Mouse (Mus musculus): ENCODE measurements around the gene Gm20521. TPM values are rescaled to one million over a fixed set of nuclear protein-coding genes. Genes with fewer than 3 reads are reported as not detected.

Gene Gm20521
- polyA plus RNA-seq (2014; fragmentation: Illumina TruSeq; extraction: RNeasy Lipid Tissue Mini Kit (QIAGEN cat#74804); ENCODE audit: low read depth, low replicate concordance), result not detected

GRCm38 (mm10) chr14:54883154-54884021, at the start of gene Gm20521, which contains the start of gene Bcl2l2:
TSS of gene Gm20521 (plus strand) at chr14:54883441.
TSS of gene Bcl2l2 (plus strand) at chr14:54883377.

GRCm38 (mm10) chr14:54870861-54871260, 12.4 kb upstream of the Gm20521 start, which contains the start of gene Homez:
TSS of gene Homez (minus strand) at chr14:54870961.

GRCm38 (mm10) chr14:54877048-54877715, 6.1 kb upstream of the Gm20521 start, which contains the start of gene Ppp1r3e:
TSS of gene Ppp1r3e (minus strand) at chr14:54877550.

GRCm38 (mm10) chr14:54892200-54892599, 9.0 kb downstream of the Gm20521 start, which contains the start of gene Pabpn1:
TSS of gene Pabpn1 (plus strand) at chr14:54892500.

GRCm38 (mm10) chr14:54912886-54913285, 29.6 kb downstream of the Gm20521 start, which contains the start of gene Slc22a17:
TSS of gene Slc22a17 (minus strand) at chr14:54913132.

GRCm38 (mm10) chr14:54925349-54926342, 42.4 kb downstream of the Gm20521 start, which contains the start of gene Efs:
TSS of gene Efs (minus strand) at chr14:54926126.

GRCm38 (mm10) chr14:54932645-54933150, 49.5 kb downstream of the Gm20521 start, which contains the start of gene Il25:
TSS of gene Il25 (plus strand) at chr14:54932695.

GRCm38 (mm10) chr14:54935904-54936830, 52.9 kb downstream of the Gm20521 start, which contains the start of gene Cmtm5:
TSS of gene Cmtm5 (plus strand) at chr14:54936261.

Other genes with a start within 250 kb of the Gm20521 start
- gene Gm17606, start 242.5 kb upstream of the Gm20521 start, polyA plus RNA-seq (2014; fragmentation: Illumina TruSeq; extraction: RNeasy Lipid Tissue Mini Kit (QIAGEN cat#74804); ENCODE audit: low read depth, low replicate concordance), result not detected
- gene Cdh24, start 242.1 kb upstream of the Gm20521 start, polyA plus RNA-seq (2014; fragmentation: Illumina TruSeq; extraction: RNeasy Lipid Tissue Mini Kit (QIAGEN cat#74804); ENCODE audit: low read depth, low replicate concordance), result 1.3 TPM
- gene 1700123O20Rik, start 197.2 kb upstream of the Gm20521 start, polyA plus RNA-seq (2014; fragmentation: Illumina TruSeq; extraction: RNeasy Lipid Tissue Mini Kit (QIAGEN cat#74804); ENCODE audit: low read depth, low replicate concordance), result 10.9 TPM
- 219 TPM for gene Acin1, start 196.5 kb upstream of the Gm20521 start, polyA plus RNA-seq (2014; fragmentation: Illumina TruSeq; extraction: RNeasy Lipid Tissue Mini Kit (QIAGEN cat#74804); ENCODE audit: low read depth, low replicate concordance)
- not detected for gene Gm29776, start 184.6 kb upstream of the Gm20521 start, polyA plus RNA-seq (2014; fragmentation: Illumina TruSeq; extraction: RNeasy Lipid Tissue Mini Kit (QIAGEN cat#74804); ENCODE audit: low read depth, low replicate concordance)
- gene Cebpe, start 171.3 kb upstream of the Gm20521 start, polyA plus RNA-seq (2014; fragmentation: Illumina TruSeq; extraction: RNeasy Lipid Tissue Mini Kit (QIAGEN cat#74804); ENCODE audit: low read depth, low replicate concordance), result not detected
- 8.5 TPM for gene Slc7a8, start 101.5 kb upstream of the Gm20521 start, polyA plus RNA-seq (2014; fragmentation: Illumina TruSeq; extraction: RNeasy Lipid Tissue Mini Kit (QIAGEN cat#74804); ENCODE audit: low read depth, low replicate concordance)
- 12.4 TPM for gene Rnf212b, start 69.3 kb upstream of the Gm20521 start, polyA plus RNA-seq (2014; fragmentation: Illumina TruSeq; extraction: RNeasy Lipid Tissue Mini Kit (QIAGEN cat#74804); ENCODE audit: low read depth, low replicate concordance)
- gene Homez, start 12.5 kb upstream of the Gm20521 start, polyA plus RNA-seq (2014; fragmentation: Illumina TruSeq; extraction: RNeasy Lipid Tissue Mini Kit (QIAGEN cat#74804); ENCODE audit: low read depth, low replicate concordance), result 65.4 TPM
- gene Ppp1r3e, start 5.9 kb upstream of the Gm20521 start, polyA plus RNA-seq (2014; fragmentation: Illumina TruSeq; extraction: RNeasy Lipid Tissue Mini Kit (QIAGEN cat#74804); ENCODE audit: low read depth, low replicate concordance), result 3.7 TPM
- 9.3 TPM for gene Bcl2l2, start 64 bp upstream of the Gm20521 start, polyA plus RNA-seq (2014; fragmentation: Illumina TruSeq; extraction: RNeasy Lipid Tissue Mini Kit (QIAGEN cat#74804); ENCODE audit: low read depth, low replicate concordance)
- 155 TPM for gene Pabpn1, start 9.1 kb downstream of the Gm20521 start, polyA plus RNA-seq (2014; fragmentation: Illumina TruSeq; extraction: RNeasy Lipid Tissue Mini Kit (QIAGEN cat#74804); ENCODE audit: low read depth, low replicate concordance)
- gene Slc22a17, start 29.7 kb downstream of the Gm20521 start, polyA plus RNA-seq (2014; fragmentation: Illumina TruSeq; extraction: RNeasy Lipid Tissue Mini Kit (QIAGEN cat#74804); ENCODE audit: low read depth, low replicate concordance), result 0.43 TPM
- not detected for gene Efs, start 42.7 kb downstream of the Gm20521 start, polyA plus RNA-seq (2014; fragmentation: Illumina TruSeq; extraction: RNeasy Lipid Tissue Mini Kit (QIAGEN cat#74804); ENCODE audit: low read depth, low replicate concordance)
- gene Il25, start 49.3 kb downstream of the Gm20521 start, polyA plus RNA-seq (2014; fragmentation: Illumina TruSeq; extraction: RNeasy Lipid Tissue Mini Kit (QIAGEN cat#74804); ENCODE audit: low read depth, low replicate concordance), result not detected
- gene Cmtm5, start 52.8 kb downstream of the Gm20521 start, polyA plus RNA-seq (2014; fragmentation: Illumina TruSeq; extraction: RNeasy Lipid Tissue Mini Kit (QIAGEN cat#74804); ENCODE audit: low read depth, low replicate concordance), result not detected
- gene Myh6, start 83.5 kb downstream of the Gm20521 start, polyA plus RNA-seq (2014; fragmentation: Illumina TruSeq; extraction: RNeasy Lipid Tissue Mini Kit (QIAGEN cat#74804); ENCODE audit: low read depth, low replicate concordance), result 0.03 TPM
- not detected for gene Gm17428, start 93.5 kb downstream of the Gm20521 start, polyA plus RNA-seq (2014; fragmentation: Illumina TruSeq; extraction: RNeasy Lipid Tissue Mini Kit (QIAGEN cat#74804); ENCODE audit: low read depth, low replicate concordance)
- gene Myh7, start 111.2 kb downstream of the Gm20521 start, polyA plus RNA-seq (2014; fragmentation: Illumina TruSeq; extraction: RNeasy Lipid Tissue Mini Kit (QIAGEN cat#74804); ENCODE audit: low read depth, low replicate concordance), result not detected
- 3.7 TPM for gene Ngdn, start 132.0 kb downstream of the Gm20521 start, polyA plus RNA-seq (2014; fragmentation: Illumina TruSeq; extraction: RNeasy Lipid Tissue Mini Kit (QIAGEN cat#74804); ENCODE audit: low read depth, low replicate concordance)
- gene Zfhx2, start 208.9 kb downstream of the Gm20521 start, polyA plus RNA-seq (2014; fragmentation: Illumina TruSeq; extraction: RNeasy Lipid Tissue Mini Kit (QIAGEN cat#74804); ENCODE audit: low read depth, low replicate concordance), result 0.97 TPM
- gene Thtpa, start 211.3 kb downstream of the Gm20521 start, polyA plus RNA-seq (2014; fragmentation: Illumina TruSeq; extraction: RNeasy Lipid Tissue Mini Kit (QIAGEN cat#74804); ENCODE audit: low read depth, low replicate concordance), result 2.9 TPM
- 0.48 TPM for gene Ap1g2, start 223.2 kb downstream of the Gm20521 start, polyA plus RNA-seq (2014; fragmentation: Illumina TruSeq; extraction: RNeasy Lipid Tissue Mini Kit (QIAGEN cat#74804); ENCODE audit: low read depth, low replicate concordance)
- 2.7 TPM for gene Jph4, start 233.5 kb downstream of the Gm20521 start, polyA plus RNA-seq (2014; fragmentation: Illumina TruSeq; extraction: RNeasy Lipid Tissue Mini Kit (QIAGEN cat#74804); ENCODE audit: low read depth, low replicate concordance)